Mouse (Mus musculus) liver, adult 2 months (tissue): Measurements from ENCODE around the gene Rab38.

Experiments
- CTCF ChIP-seq: fragments of 200-500 bp; IDR thresholded peaks from 2 replicates; pipeline ENCODE4 v1.5.1; 2011; ENCODE audit warnings: low read depth, low read length, control low read depth
- POLR2A ChIP-seq: fragments of 200-500 bp; IDR thresholded peaks from 2 replicates; pipeline ENCODE4 v1.6.1; 2011; ENCODE audit warnings: low read length, control low read depth; ENCODE audit not compliant: insufficient read depth; ENCODE audit errors: extremely low read depth

GRCm38 (mm10) chr7:88491020-88491419 lies 60.9 kb downstream of the Rab38 start:
- no peak for TF ChIP-seq CTCF
- TF ChIP-seq POLR2A = no peak
